Mouse (Mus musculus): Measurements from ENCODE around the gene Lsamp.

Lsamp gene

GRCm38 (mm10) chr16:41317992-41318391, 1333.8 kb downstream of the Lsamp start:
- no peak for DNase-seq

GRCm38 (mm10) chr16:41343431-41343830, 1359.3 kb downstream of the Lsamp start:
- DNase-seq: no peak

GRCm38 (mm10) chr16:41365138-41365537, 1381.0 kb downstream of the Lsamp start:
- DNase-seq: no peak

GRCm38 (mm10) chr16:41383702-41384101, 1399.5 kb downstream of the Lsamp start:
- no peak for DNase-seq

GRCm38 (mm10) chr16:41384288-41384687, 1400.1 kb downstream of the Lsamp start:
- no peak for DNase-seq

GRCm38 (mm10) chr16:41408850-41409249, 1424.7 kb downstream of the Lsamp start:
- DNase-seq: no peak

- no peak for DNase-seq
Observed at GRCm38 (mm10) chr16:41410671-41411070, 1426.5 kb downstream of the Lsamp start.

GRCm38 (mm10) chr16:41417363-41417762, 1433.2 kb downstream of the Lsamp start:
- DNase-seq: no peak

- no peak for DNase-seq
Observed at GRCm38 (mm10) chr16:41467391-41467790, 1483.2 kb downstream of the Lsamp start.

GRCm38 (mm10) chr16:41478694-41479093, 1494.5 kb downstream of the Lsamp start:
- no peak for DNase-seq

- no peak for DNase-seq
Observed at GRCm38 (mm10) chr16:41481832-41482231, 1497.7 kb downstream of the Lsamp start.

- no peak for DNase-seq
Observed at GRCm38 (mm10) chr16:41510915-41511552, 1526.9 kb downstream of the Lsamp start.

- DNase-seq: no peak
Observed at GRCm38 (mm10) chr16:41521566-41521965, 1537.4 kb downstream of the Lsamp start.

GRCm38 (mm10) chr16:41524266-41524665, 1540.1 kb downstream of the Lsamp start:
- no peak for DNase-seq

GRCm38 (mm10) chr16:41532661-41533551, 1548.7 kb downstream of the Lsamp start:
- DNase-seq: no peak

GRCm38 (mm10) chr16:41533686-41534085, 1549.5 kb downstream of the Lsamp start:
- no peak for DNase-seq

- no peak for DNase-seq
Observed at GRCm38 (mm10) chr16:41535806-41536205, 1551.6 kb downstream of the Lsamp start.

- no peak for DNase-seq
Observed at GRCm38 (mm10) chr16:41542641-41543040, 1558.5 kb downstream of the Lsamp start.

GRCm38 (mm10) chr16:41551164-41551563, 1567.0 kb downstream of the Lsamp start:
- no peak for DNase-seq

GRCm38 (mm10) chr16:41551851-41552262, 1567.7 kb downstream of the Lsamp start:
- no peak for DNase-seq

GRCm38 (mm10) chr16:41557104-41557503, 1572.9 kb downstream of the Lsamp start:
- no peak for DNase-seq

GRCm38 (mm10) chr16:41565233-41565632, 1581.1 kb downstream of the Lsamp start:
- DNase-seq: no peak

GRCm38 (mm10) chr16:41588675-41589301, 1604.6 kb downstream of the Lsamp start:
- DNase-seq: no peak

GRCm38 (mm10) chr16:41612229-41612628, 1628.1 kb downstream of the Lsamp start:
- DNase-seq: no peak
